Mouse (Mus musculus) ES-Bruce4 (cell line): Measurements from ENCODE around the gene Wdr24.

ENCODE experiments used
- CTCF ChIP-seq: IDR thresholded peaks from one replicate; pipeline ENCODE4 v1.8.1; 2011; ENCODE audit warnings: low read depth, low read length
- POLR2A ChIP-seq: IDR thresholded peaks from one replicate; pipeline ENCODE4 v1.8.1; 2011; ENCODE audit warnings: low read length; ENCODE audit not compliant: insufficient read depth

DNA sequence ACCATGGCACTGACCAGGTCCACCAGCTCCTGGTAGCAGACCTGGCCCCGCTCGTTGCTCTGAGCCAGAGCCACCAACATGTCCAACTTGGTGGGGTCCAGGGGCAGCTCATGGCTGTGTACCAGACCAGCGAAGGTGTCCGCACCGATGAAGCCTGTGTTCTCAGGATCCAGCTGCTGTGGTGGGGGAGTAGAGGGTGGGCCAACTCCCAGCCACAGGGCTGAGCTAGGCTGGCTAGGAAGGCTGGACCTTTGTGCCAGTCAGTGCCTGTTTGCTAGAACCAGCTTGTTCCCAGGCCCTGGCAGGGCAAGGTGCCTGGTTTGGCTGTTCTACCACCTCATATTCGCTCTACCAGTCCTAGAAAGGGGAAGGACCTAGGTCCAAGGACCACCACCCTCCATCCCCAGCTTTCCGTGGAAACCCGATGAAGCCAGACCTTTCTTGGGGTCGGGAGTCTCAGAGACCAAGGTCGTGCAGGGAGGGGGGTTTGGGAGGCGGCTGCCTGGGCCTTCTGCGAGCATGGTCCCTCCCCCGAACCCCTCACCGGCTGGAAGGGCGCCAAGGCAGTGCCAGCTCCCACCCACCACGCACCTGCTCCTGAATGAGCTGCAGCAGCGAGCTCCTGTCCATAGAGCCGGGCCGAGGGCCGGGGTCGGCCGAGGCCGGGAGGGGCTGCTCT lies 13.1 kb downstream of the Wdr24 start:
- TF ChIP-seq CTCF (no peak), POLR2A (no peak)
